Mouse (Mus musculus): ENCODE data around the gene Hist1h1c.

GRCm38 (mm10) chr13:23759916-23760239 lies 21.3 kb downstream of the Hist1h1c start:
- TF ChIP-seq CTCF (IDR thresholded peaks at IDR 0.05; ENCODE audit: extremely low read depth, insufficient read depth, low read length), result no peak
- TF ChIP-seq POLR2A (IDR thresholded peaks at IDR 0.05; ENCODE audit: extremely low read depth, insufficient read depth, low read length), result no peak
